Mouse (Mus musculus): ENCODE measurements around the gene Mup6.
"Not testable (repeated sequence)": the region's sequence is repeated elsewhere in the genome, so short reads cannot be mapped to it uniquely, and the experiment has no call there.

Gene Mup6

GRCm38 (mm10) chr4:59963405-59964344 is at the start of gene Mup6:
Mup6 (plus strand) TSS chr4:59964294.
- DNase-seq (ENCODE audit: low spot score): no peak

- DNase-seq (ENCODE audit: low spot score): no peak
Observed at GRCm38 (mm10) chr4:59914608-59915403, 49.3 kb upstream of the Mup6 start, which contains the start of gene Slc46a2. Slc46a2 (minus strand) TSS chr4:59915056.

- DNase-seq (ENCODE audit: low spot score): no peak
Observed at GRCm38 (mm10) chr4:59917966-59918365, 46.1 kb upstream of the Mup6 start.

- no peak for DNase-seq (ENCODE audit: low spot score)
Observed at GRCm38 (mm10) chr4:59925082-59925481, 39.0 kb upstream of the Mup6 start.

DNA sequence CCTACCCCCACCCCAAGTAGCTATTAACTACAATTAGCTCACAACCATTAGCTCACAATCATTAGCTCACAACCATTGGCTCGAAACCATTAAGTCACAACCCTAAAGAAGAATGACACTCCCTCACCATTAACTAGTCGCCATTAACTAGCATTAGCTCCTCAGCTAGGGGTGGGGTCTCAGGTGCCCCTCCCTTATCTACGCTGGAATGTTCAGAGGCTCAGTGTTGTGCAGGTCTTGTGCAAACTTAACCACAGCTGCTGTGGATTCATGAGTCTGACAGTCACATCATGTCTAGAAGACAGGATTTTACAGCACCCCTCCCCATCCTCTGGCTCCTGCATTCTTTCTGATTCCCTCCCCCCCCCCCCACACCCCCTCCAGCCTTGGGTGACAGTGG is 36.4 kb upstream of the Mup6 start:
- DNase-seq (ENCODE audit: low spot score): no peak

- peak; percentile 61 for DNase-seq (ENCODE audit: low spot score)
Observed at GRCm38 (mm10) chr4:59928347-59928746, 35.7 kb upstream of the Mup6 start.

- no peak for DNase-seq (ENCODE audit: low spot score)
Observed at GRCm38 (mm10) chr4:59932505-59933281, 31.4 kb upstream of the Mup6 start.

DNA sequence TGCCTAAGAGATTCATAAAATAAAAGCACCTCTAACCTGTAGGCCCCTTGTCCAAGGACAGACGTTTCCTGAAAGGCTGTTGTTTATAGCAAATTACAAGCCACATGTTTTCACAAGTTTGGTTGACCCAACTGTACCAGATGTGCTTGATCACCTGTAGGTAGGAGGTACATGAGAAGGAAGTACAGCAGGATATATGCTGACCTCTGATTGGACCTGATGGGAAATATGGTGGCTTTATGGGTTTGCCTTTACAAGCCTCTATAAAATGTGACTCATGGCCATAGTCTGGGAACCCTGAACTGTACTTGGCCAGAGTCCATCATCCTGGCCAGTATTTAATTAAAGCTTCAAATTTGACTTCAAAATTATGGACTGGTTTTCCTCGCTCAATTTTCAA is 26.6 kb upstream of the Mup6 start:
- no peak for DNase-seq (ENCODE audit: low spot score)

DNA sequence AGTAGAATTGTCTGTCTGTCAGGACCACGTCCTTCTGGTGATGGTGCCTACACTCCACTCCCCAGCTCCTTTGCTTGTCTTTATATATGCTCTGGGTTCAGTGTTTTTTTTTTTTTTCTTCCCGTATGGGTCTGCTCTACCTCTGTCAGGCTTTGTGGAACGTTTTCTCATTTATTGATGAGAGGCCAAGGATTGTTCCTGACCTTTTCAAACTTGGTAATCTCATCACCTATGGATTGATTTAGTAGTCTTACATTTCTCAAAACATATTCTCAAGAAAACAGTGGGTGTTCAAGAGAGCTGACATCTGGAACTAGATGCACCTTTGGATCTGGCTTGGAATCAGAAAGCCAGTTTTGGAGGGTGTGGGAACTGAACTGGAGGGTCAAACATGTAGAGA is 3.5 kb upstream of the Mup6 start, which contains the start of gene Mup4:
TSS of gene Mup4 (minus strand) at position 101 of the 400 bp plus-strand sequence.
- DNase-seq (ENCODE audit: low spot score): no peak

DNA sequence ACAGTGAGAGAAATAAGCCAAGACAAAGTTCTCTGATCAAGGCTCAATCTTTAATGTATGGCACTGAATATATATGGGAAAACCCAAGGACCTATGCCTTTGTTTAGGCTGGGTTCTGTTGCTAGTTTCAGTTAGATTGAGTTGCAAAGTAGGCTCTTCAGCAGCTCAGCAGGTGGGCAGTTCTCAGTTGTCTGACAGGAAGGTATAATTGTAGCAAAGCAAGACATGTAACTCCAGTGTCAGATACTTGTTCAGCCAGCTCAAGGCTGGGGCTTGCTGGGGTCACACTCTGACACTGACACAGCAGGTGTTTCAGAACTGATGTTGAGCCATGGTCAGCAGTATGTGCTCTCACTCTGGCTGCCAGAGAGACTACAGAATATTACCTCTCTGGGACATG is 33.8 kb downstream of the Mup6 start:
- not testable (repeated sequence) for DNase-seq (ENCODE audit: low spot score)

- DNase-seq (ENCODE audit: low spot score): not testable (repeated sequence)
Observed at GRCm38 (mm10) chr4:60020141-60020540, 56.0 kb downstream of the Mup6 start.

DNA sequence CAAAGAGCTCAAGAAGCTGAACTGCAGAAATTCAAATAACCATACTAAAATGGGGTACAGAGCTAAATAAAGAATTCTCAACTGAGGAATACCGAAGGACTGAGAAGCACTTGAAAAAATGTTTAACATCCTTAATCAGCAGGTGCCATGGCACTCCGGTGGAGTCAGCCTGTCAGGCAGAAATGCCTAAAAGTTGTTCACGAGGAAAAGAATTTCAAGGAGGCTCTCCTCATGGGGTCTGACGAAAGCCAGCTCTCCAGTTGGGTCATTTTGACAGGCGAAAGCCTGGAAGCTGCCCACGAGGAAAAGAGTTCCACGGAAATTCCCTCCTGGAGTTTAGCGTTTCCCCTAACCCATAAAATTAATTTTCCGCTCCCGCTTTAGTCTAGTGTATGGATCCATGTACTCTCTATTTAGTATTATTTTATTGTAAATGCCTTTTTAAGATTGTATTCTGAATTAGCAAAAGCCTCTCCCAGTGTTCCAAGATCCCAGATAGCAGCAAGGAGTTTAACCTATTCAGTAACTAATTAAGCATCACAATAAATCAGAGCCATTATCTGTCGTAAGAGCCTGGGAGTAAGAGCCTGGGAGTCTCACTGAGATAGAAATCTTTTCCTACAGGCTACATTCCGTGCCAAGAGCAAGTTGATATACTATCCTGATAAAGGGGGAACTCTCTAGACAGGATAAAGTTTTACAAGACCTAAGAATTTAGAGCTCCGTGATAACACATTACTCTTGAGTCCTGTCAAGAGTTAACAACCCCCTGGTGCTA is 65.4 kb downstream of the Mup6 start:
- DNase-seq (ENCODE audit: low spot score): not testable (repeated sequence)

All from urinary bladder, postnatal 25 days (tissue).